Mouse (Mus musculus) hindbrain, embryonic 16.5 days (tissue): Measurements from ENCODE around the gene Sv2c. TPM values are rescaled to one million over a fixed set of nuclear protein-coding genes. Genes with fewer than 3 reads are reported as not detected.

Experiments used
- ATAC-seq: fragments of 200-750 bp; cut with Nextera tagmentation; 2 replicates; pipeline ENCODE4 v1.8.0; 2017; ENCODE audit warnings: moderate TSS enrichment, moderate library complexity
- H3K27ac ChIP-seq: fragments of 300-500 bp; sonication (generic); 2 replicates; pipeline ENCODE4 v1.5.1; 2014; ENCODE audit warnings: low read depth, mild to moderate bottlenecking, control low read depth, low read length, moderate library complexity
- H3K27me3 ChIP-seq: fragments of 300-500 bp; sonication (generic); replicated peaks from 2 replicates; pipeline ENCODE4 v1.6.1; 2014; ENCODE audit warnings: low read length; ENCODE audit not compliant: control insufficient read depth, insufficient read depth
- H3K36me3 ChIP-seq: fragments of 300-500 bp; sonication (generic); 2 replicates; pipeline ENCODE4 v1.6.1; 2014; ENCODE audit warnings: mild to moderate bottlenecking, low read length, moderate library complexity, mixed read lengths; ENCODE audit not compliant: control insufficient read depth, insufficient read depth
- H3K4me1 ChIP-seq: fragments of 300-500 bp; sonication (generic); 2 replicates; pipeline ENCODE4 v1.6.1; 2014; ENCODE audit warnings: low read depth, low read length; ENCODE audit not compliant: control insufficient read depth, insufficient read depth
- H3K4me2 ChIP-seq: fragments of 300-500 bp; sonication (generic); 2 replicates; pipeline ENCODE4 v1.6.1; 2014; ENCODE audit warnings: mild to moderate bottlenecking, low read length, control low read depth, moderate library complexity
- H3K4me3 ChIP-seq: fragments of 300-500 bp; sonication (generic); 2 replicates; pipeline ENCODE4 v1.5.1; 2014; ENCODE audit warnings: mild to moderate bottlenecking, low read length, control low read depth, moderate library complexity
- H3K9ac ChIP-seq: fragments of 300-500 bp; sonication (generic); 2 replicates; pipeline ENCODE4 v1.6.1; 2014; ENCODE audit warnings: low read depth, mild to moderate bottlenecking, control low read depth, low read length, moderate library complexity
- H3K9me3 ChIP-seq: fragments of 300-500 bp; sonication (generic); 2 replicates; pipeline ENCODE4 v1.6.1; 2014; ENCODE audit warnings: mild to moderate bottlenecking, low read length, moderate library complexity; ENCODE audit not compliant: control insufficient read depth
- WGBS: fragments of 180-500 bp; shearing (Covaris S2); extraction: QIAGEN DNeasy Blood & Tissue Kit; methylation state at CpG from one replicate; pipeline ENCODE4 v1.1.7; 2014; 5-methylcytosine and 5-hydroxymethylcytosine counted together
- polyA plus RNA-seq: library from polyadenylated mRNA; unstranded; fragments of >200 nt; fragmentation: Nextera tagmentation; extraction: Ambion mirVana; gene quantifications from 2 replicates; pipeline ENCODE4 v1.2.1, GENCODE M21; 2015

Sv2c gene
- polyA plus RNA-seq, 1 experiment from 2014 or later, result 35.6 TPM

- peaks cover 2% of the 10 kb centered on the region; the same call in 1 of the 2 replicates for H3K27me3 ChIP-seq
- H3K4me2 ChIP-seq, result peak overlapping the region; percentile 92
- ATAC-seq, result peak; percentile 49
- H3K4me3 ChIP-seq, result peak overlapping the region; percentile 67
- H3K36me3 ChIP-seq, result no peaks in the 10 kb centered on the region
- H3K9me3 ChIP-seq, result no peaks in the 10 kb centered on the region
- H3K4me1 ChIP-seq, result peaks cover 4% of the 10 kb centered on the region; the same call in 1 of the 2 replicates
- 0% methylated on average over 15 of the region's 15 CpGs for WGBS
- peak overlapping the region; percentile 62 for H3K9ac ChIP-seq
- peak overlapping the region; percentile 70 for H3K27ac ChIP-seq
These were observed 456 bp upstream of the Sv2c start for GRCm38 (mm10) chr13:96132833-96133232.

GRCm38 (mm10) chr13:96131911-96132310 is 466 bp downstream of the Sv2c start:
- peaks cover 2% of the 10 kb centered on the region; the same call in 1 of the 2 replicates for H3K27me3 ChIP-seq
- peaks cover 4% of the 10 kb centered on the region; the same call in 1 of the 2 replicates for H3K4me1 ChIP-seq
- H3K4me2 ChIP-seq, result peak overlapping the region; percentile 92
- no peaks in the 10 kb centered on the region for H3K36me3 ChIP-seq
- peak overlapping the region; percentile 84 for H3K27ac ChIP-seq
- WGBS, result 0% methylated on average over 19 of the region's 19 CpGs
- peak overlapping the region; percentile 67 for H3K4me3 ChIP-seq
- ATAC-seq, result no peak
- H3K9ac ChIP-seq, result peak overlapping the region; percentile 62
- H3K9me3 ChIP-seq, result no peaks in the 10 kb centered on the region

GRCm38 (mm10) chr13:96131050-96131449 is 1.3 kb downstream of the Sv2c start:
- under 1% methylated on average over 17 of the region's 30 CpGs for whole genome bisulfite sequencing
- Histone ChIP-seq H3K36me3 (no peaks in the 10 kb centered on the region), H3K9ac (peak overlapping the region; percentile 68), H3K4me3 (peak overlapping the region; percentile 67), H3K9me3 (no peaks in the 10 kb centered on the region), H3K4me2 (peak overlapping the region; percentile 92), H3K27me3 (peaks cover 2% of the 10 kb centered on the region; the same call in 1 of the 2 replicates), H3K4me1 (peaks cover 4% of the 10 kb centered on the region; the same call in 1 of the 2 replicates), H3K27ac (peak overlapping the region; percentile 84)
- peak; percentile 90 for ATAC-seq

GRCm38 (mm10) chr13:96129081-96129480 is 3.3 kb downstream of the Sv2c start:
- H3K27me3 ChIP-seq, result no peaks in the 10 kb centered on the region; the same call in 1 of the 2 replicates
- H3K9me3 ChIP-seq, result no peaks in the 10 kb centered on the region
- no peak overlapping the region for H3K27ac ChIP-seq
- no peak for ATAC-seq
- no peaks in the 10 kb centered on the region for H3K36me3 ChIP-seq
- 78% methylated on average over 3 of the region's 3 CpGs for WGBS
- peak overlapping the region; percentile 67 for H3K4me3 ChIP-seq
- peak overlapping the region; percentile 92 for H3K4me2 ChIP-seq
- peaks cover 4% of the 10 kb centered on the region; the same call in 1 of the 2 replicates for H3K4me1 ChIP-seq
- H3K9ac ChIP-seq, result no peak overlapping the region

DNA sequence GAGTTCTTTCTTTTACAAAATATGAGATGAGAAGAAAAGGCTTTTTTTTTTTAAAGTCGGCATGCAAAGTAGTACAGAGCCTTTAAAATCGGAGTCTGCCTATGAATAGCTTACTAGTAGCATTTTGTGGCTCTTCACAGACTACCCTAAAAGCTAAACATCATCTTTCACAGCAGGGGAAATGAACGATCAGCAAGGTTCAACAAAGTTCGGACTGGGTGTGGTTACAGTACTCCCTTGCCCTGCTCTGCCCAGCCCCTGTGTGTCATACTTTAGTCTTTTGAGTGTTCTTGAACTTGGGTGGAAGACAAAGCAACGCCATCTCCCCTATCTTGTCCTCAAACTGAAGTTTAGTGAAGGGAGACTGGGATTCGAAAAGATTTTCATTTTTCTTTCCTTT is 5.7 kb downstream of the Sv2c start:
- no peaks in the 10 kb centered on the region for H3K36me3 ChIP-seq
- H3K27ac ChIP-seq, result no peak overlapping the region
- H3K4me3 ChIP-seq, result no peak overlapping the region
- WGBS, result 77% methylated on average over 6 of the region's 6 CpGs
- H3K27me3 ChIP-seq, result no peaks in the 10 kb centered on the region; the same call in 1 of the 2 replicates
- H3K4me2 ChIP-seq, result no peak overlapping the region
- peaks cover 4% of the 10 kb centered on the region; the same call in 1 of the 2 replicates for H3K4me1 ChIP-seq
- H3K9ac ChIP-seq, result no peak overlapping the region
- no peak for ATAC-seq
- H3K9me3 ChIP-seq, result no peaks in the 10 kb centered on the region

DNA sequence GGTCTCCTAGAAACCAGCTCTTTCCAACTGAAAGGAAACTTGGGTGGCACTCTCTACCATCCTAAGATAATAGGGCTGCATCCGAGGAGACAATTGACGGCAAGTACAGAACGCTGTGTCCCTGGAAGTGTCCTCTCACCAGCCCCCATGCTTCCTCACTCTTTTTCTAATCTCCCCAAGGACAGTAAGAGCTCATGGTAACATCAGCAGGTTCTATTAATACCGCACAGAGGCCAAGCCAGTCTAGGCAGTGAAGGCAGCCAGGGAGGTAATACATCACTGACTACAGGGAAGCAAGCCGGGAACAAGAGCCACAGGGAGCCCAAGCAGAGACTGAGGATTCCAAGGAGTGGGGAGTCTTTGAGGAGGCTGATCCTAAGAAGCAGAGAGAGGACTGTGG is 7.4 kb downstream of the Sv2c start:
- Histone ChIP-seq H3K27me3 (no peaks in the 10 kb centered on the region; the same call in 1 of the 2 replicates), H3K36me3 (no peaks in the 10 kb centered on the region), H3K27ac (no peak overlapping the region), H3K9me3 (no peaks in the 10 kb centered on the region), H3K4me3 (no peak overlapping the region), H3K4me1 (no peaks in the 10 kb centered on the region), H3K4me2 (no peak overlapping the region), H3K9ac (no peak overlapping the region)
- no peak for ATAC-seq
- WGBS, result 58% methylated on average over 5 of the region's 5 CpGs

GRCm38 (mm10) chr13:96112711-96113110 is 19.7 kb downstream of the Sv2c start:
- H3K27ac ChIP-seq, result no peak overlapping the region
- no peaks in the 10 kb centered on the region for H3K4me1 ChIP-seq
- ATAC-seq, result no peak
- no peaks in the 10 kb centered on the region for H3K9me3 ChIP-seq
- no peak overlapping the region for H3K4me2 ChIP-seq
- no peaks in the 10 kb centered on the region for H3K36me3 ChIP-seq
- no peak overlapping the region for H3K4me3 ChIP-seq
- no peaks in the 10 kb centered on the region for H3K27me3 ChIP-seq
- 75% methylated on average over 2 of the region's 2 CpGs for WGBS
- H3K9ac ChIP-seq, result no peak overlapping the region

DNA sequence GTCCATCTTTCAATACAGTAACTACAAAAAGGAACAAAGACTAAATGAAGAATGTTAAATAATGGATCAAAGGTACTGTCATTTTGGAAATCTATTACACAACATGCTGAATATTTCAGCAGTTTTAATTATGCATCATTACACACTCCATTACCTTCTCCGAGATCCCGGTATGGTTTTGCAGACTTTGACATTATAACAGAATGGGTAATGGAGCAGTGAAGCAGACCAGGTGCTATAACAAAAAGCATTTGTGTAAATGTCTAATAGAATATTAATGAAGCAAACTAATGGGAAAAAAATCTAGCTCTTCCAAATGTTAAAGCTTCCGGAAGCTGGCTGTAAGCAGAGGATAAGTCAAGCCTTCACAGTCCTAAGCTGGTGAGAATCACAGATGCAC is 21.6 kb downstream of the Sv2c start:
- no peaks in the 10 kb centered on the region for H3K9me3 ChIP-seq
- no peak overlapping the region for H3K27ac ChIP-seq
- H3K27me3 ChIP-seq, result no peaks in the 10 kb centered on the region
- H3K9ac ChIP-seq, result no peak overlapping the region
- H3K36me3 ChIP-seq, result no peaks in the 10 kb centered on the region
- no peak overlapping the region for H3K4me3 ChIP-seq
- no peaks in the 10 kb centered on the region for H3K4me1 ChIP-seq
- 31% methylated on average over 3 of the region's 3 CpGs for WGBS
- no peak; the same call in 1 of the 2 replicates for ATAC-seq
- no peak overlapping the region for H3K4me2 ChIP-seq

- Histone ChIP-seq H3K36me3 (no peaks in the 10 kb centered on the region), H3K9me3 (no peaks in the 10 kb centered on the region), H3K4me2 (no peak overlapping the region), H3K27me3 (no peaks in the 10 kb centered on the region), H3K4me3 (no peak overlapping the region), H3K27ac (no peak overlapping the region), H3K9ac (no peak overlapping the region), H3K4me1 (no peaks in the 10 kb centered on the region)
- no peak for ATAC-seq
- 89% methylated on average over 4 of the region's 4 CpGs for WGBS
These were observed 26.0 kb downstream of the Sv2c start for GRCm38 (mm10) chr13:96106367-96106766.
